Mouse (Mus musculus) left cerebral cortex, adult 2 months (tissue): ENCODE data around the gene Opcml. TPM values are rescaled to one million over a fixed set of nuclear protein-coding genes. Genes with fewer than 3 reads are reported as not detected.
A peak's percentile ranks its signal among the peaks of the same experiment; 100 is the strongest.

Source experiments
- DNase-seq, 2 experiments: peaks; one replicate each; pipeline ENCODE4 v3.0.0; 2021 to 2022; ENCODE audit warnings: low spot score in 2 of 2, mixed read lengths in 1 of 2; ENCODE audit errors: extremely low spot score in 1 of 2
- H3K27ac ChIP-seq: fragments of 200-600 bp; 2 replicates; pipeline ENCODE4 v1.8.1; 2022
- H3K4me3 ChIP-seq: fragments of 200-600 bp; 2 replicates; pipeline ENCODE4 v1.8.1; 2022
- CTCF ChIP-seq: fragments of 200-600 bp; IDR thresholded peaks from 2 replicates; pipeline ENCODE4 v1.8.1; 2022; ENCODE audit warnings: antibody characterized with exemption, mild to moderate bottlenecking, moderate library complexity
- intact Hi-C: fragments of 180-260 bp; cut with DNase I; formaldehyde crosslinking; loops from one replicate; pipeline ENCODE4 v1.15.1; 2025
- microRNA-seq, 2 experiments: library from miRNA; unstranded; fragments of <30 nt; microRNA quantifications; one replicate each; pipeline ENCODE4 v1.2.0; 2021
- total RNA-seq, 2 experiments: library from RNA; stranded (reverse); gene quantifications; 2 replicates each; pipeline ENCODE4 v1.2.3; 2021

The Opcml gene
- total RNA-seq, 2 experiments from 2014 or later, result 250 to 251 TPM

- intact Hi-C loops, result no loop called here
- H3K27ac ChIP-seq, result no peak overlapping the region
- no peak for DNase-seq
- no peak for TF ChIP-seq CTCF
- no peak overlapping the region for H3K4me3 ChIP-seq
Measured at GRCm38 (mm10) chr9:28911571-28912185, 1121.1 kb downstream of the Opcml start.

- TF ChIP-seq CTCF, result no peak
- 0 out of 2 replicates have a peak overlapping the region, but pooled peaks have one; percentile 42 for H3K27ac ChIP-seq
- DNase-seq, result peak in 1 of 2 experiments; percentile 16
- intact Hi-C loops, result loop anchor here (10.0 kb wide), 2 partner anchors 527 to 713 kb away; no protein-coding TSS in a partner anchor
- no peak overlapping the region for H3K4me3 ChIP-seq
Measured at GRCm38 (mm10) chr9:28932069-28932468, 1141.5 kb downstream of the Opcml start.

- H3K27ac ChIP-seq, result no peak overlapping the region
- intact Hi-C loops, result loop anchor here (10.0 kb wide), 2 partner anchors 532 to 708 kb away; no protein-coding TSS in a partner anchor
- no peak overlapping the region for H3K4me3 ChIP-seq
- no peak for TF ChIP-seq CTCF
- DNase-seq, result no peak
Measured at GRCm38 (mm10) chr9:28937163-28937562, 1146.6 kb downstream of the Opcml start.

- peak; percentile 54 for TF ChIP-seq CTCF
- no peak overlapping the region for H3K4me3 ChIP-seq
- H3K27ac ChIP-seq, result no peak overlapping the region
- peak; percentile 23 to 26 for DNase-seq
- intact Hi-C loops, result loop anchor here (10.0 kb wide), 2 partner anchors 533 to 707 kb away; no protein-coding TSS in a partner anchor
Measured at GRCm38 (mm10) chr9:28937980-28938379, 1147.4 kb downstream of the Opcml start.

- no peak for TF ChIP-seq CTCF
- DNase-seq, result no peak
- Histone ChIP-seq H3K4me3 (no peak overlapping the region), H3K27ac (no peak overlapping the region)
- intact Hi-C loops, result no loop called here
Measured at GRCm38 (mm10) chr9:28940901-28941300, 1150.3 kb downstream of the Opcml start.

- intact Hi-C loops, result no loop called here
- no peak for DNase-seq
- H3K4me3 ChIP-seq, result no peak overlapping the region
- no peak for TF ChIP-seq CTCF
- H3K27ac ChIP-seq, result no peak overlapping the region
Measured at GRCm38 (mm10) chr9:28969455-28969854, 1178.9 kb downstream of the Opcml start.

Small RNA genes within 50 kb of the gene (microRNA-seq; reads per million reads assigned to microRNA genes)
- gene Gm44316, result 0 reads per million in 2 experiments
